Mouse (Mus musculus) stomach, embryonic 14.5 days (tissue): ENCODE measurements around the gene Mdh1. TPM values are rescaled to one million over a fixed set of nuclear protein-coding genes. Genes with fewer than 3 reads are reported as not detected.
"Not testable (repeated sequence)": the region's sequence is repeated elsewhere in the genome, so short reads cannot be mapped to it uniquely, and the experiment has no call there.

Source experiments
- ATAC-seq: fragments of 200-750 bp; cut with Nextera tagmentation; 2 replicates; pipeline ENCODE4 v1.8.0; 2017; ENCODE audit warnings: low read depth, moderate TSS enrichment; ENCODE audit not compliant: insufficient number of reproducible peaks, insufficient read depth, low FRiP score
- H3K27ac ChIP-seq: fragments of 300-500 bp; sonication (generic); 2 replicates; pipeline ENCODE4 v1.5.1; 2014; ENCODE audit warnings: mild to moderate bottlenecking, low read length, moderate library complexity, mixed read lengths
- H3K27me3 ChIP-seq: fragments of 300-500 bp; sonication (generic); 2 replicates; pipeline ENCODE4 v1.6.1; 2014; ENCODE audit warnings: low read length, control low read depth, mixed read lengths; ENCODE audit not compliant: control insufficient read depth, insufficient read depth
- H3K36me3 ChIP-seq: fragments of 300-500 bp; sonication (generic); 2 replicates; pipeline ENCODE4 v1.6.1; 2014; ENCODE audit warnings: mild to moderate bottlenecking, control low read depth, low read length, moderate library complexity, mixed read lengths; ENCODE audit not compliant: control insufficient read depth, insufficient read depth
- H3K4me1 ChIP-seq: fragments of 300-500 bp; sonication (generic); 2 replicates; pipeline ENCODE4 v1.6.1; 2014; ENCODE audit warnings: low read length, control low read depth, mixed read lengths; ENCODE audit not compliant: control insufficient read depth, insufficient read depth
- H3K4me2 ChIP-seq: fragments of 300-500 bp; sonication (generic); replicated peaks from 2 replicates; pipeline ENCODE4 v1.6.1; 2014; ENCODE audit warnings: low read depth, low read length, control low read depth
- H3K4me3 ChIP-seq: fragments of 300-500 bp; sonication (generic); 2 replicates; pipeline ENCODE4 v1.5.1; 2014; ENCODE audit warnings: low read depth, low read length, control low read depth
- H3K9ac ChIP-seq: fragments of 300-500 bp; sonication (generic); replicated peaks from 2 replicates; pipeline ENCODE4 v1.6.1; 2014; ENCODE audit warnings: low read depth, mild to moderate bottlenecking, control low read depth, low read length, moderate library complexity, mixed read lengths
- H3K9me3 ChIP-seq: fragments of 300-500 bp; sonication (generic); 2 replicates; pipeline ENCODE4 v1.6.1; 2016; ENCODE audit warnings: low read depth, low read length, control low read depth; ENCODE audit not compliant: control insufficient read depth
- WGBS: fragments of 180-500 bp; shearing (Covaris S2); extraction: QIAGEN DNeasy Blood & Tissue Kit; methylation state at CpG from one replicate; pipeline ENCODE4 v1.1.7; 2014; 5-methylcytosine and 5-hydroxymethylcytosine counted together
- polyA plus RNA-seq: library from polyadenylated mRNA; unstranded; fragments of >200 nt; fragmentation: Nextera tagmentation; extraction: Ambion mirVana; gene quantifications from 2 replicates; pipeline ENCODE4 v1.2.1, GENCODE M21; 2014

Gene Mdh1
- polyA plus RNA-seq, 1 experiment from 2014 or later, result 411 TPM

- no peak for ATAC-seq
- Histone ChIP-seq H3K9me3 (no peaks in the 10 kb centered on the region), H3K36me3 (no peaks in the 10 kb centered on the region), H3K9ac (no peak overlapping the region), H3K27me3 (no peaks in the 10 kb centered on the region), H3K4me2 (no peak overlapping the region), H3K4me3 (no peak overlapping the region), H3K4me1 (no peaks in the 10 kb centered on the region), H3K27ac (no peak overlapping the region)
- WGBS, result 41% methylated on average over 2 of the region's 2 CpGs
These were observed 32.1 kb downstream of the Mdh1 start for GRCm38 (mm10) chr11:21540072-21540471.

- not testable (repeated sequence) for H3K4me1 ChIP-seq, H3K36me3 ChIP-seq, H3K9me3 ChIP-seq, ATAC-seq, H3K27me3 ChIP-seq, H3K27ac ChIP-seq, H3K4me2 ChIP-seq, H3K4me3 ChIP-seq, H3K9ac ChIP-seq
- 84% methylated on average over 2 of the region's 2 CpGs for WGBS
These were observed 41.3 kb downstream of the Mdh1 start for GRCm38 (mm10) chr11:21530856-21531255.

GRCm38 (mm10) chr11:21528676-21529394 lies 43.3 kb downstream of the Mdh1 start:
- 44% methylated on average over 2 of the region's 2 CpGs for WGBS
- Histone ChIP-seq H3K27me3 (no peaks in the 10 kb centered on the region), H3K9ac (no peak overlapping the region), H3K27ac (no peak overlapping the region), H3K4me2 (no peak overlapping the region), H3K9me3 (no peaks in the 10 kb centered on the region), H3K4me1 (no peaks in the 10 kb centered on the region), H3K4me3 (no peak overlapping the region), H3K36me3 (no peaks in the 10 kb centered on the region)
- no peak for ATAC-seq

- no peaks in the 10 kb centered on the region for H3K4me1 ChIP-seq
- H3K27me3 ChIP-seq, result no peaks in the 10 kb centered on the region
- no peak overlapping the region for H3K4me2 ChIP-seq
- H3K9ac ChIP-seq, result no peak overlapping the region
- H3K27ac ChIP-seq, result no peak overlapping the region
- H3K9me3 ChIP-seq, result no peaks in the 10 kb centered on the region
- H3K36me3 ChIP-seq, result no peaks in the 10 kb centered on the region
- 83% methylated on average over 9 of the region's 9 CpGs for WGBS
- no peak for ATAC-seq
- no peak overlapping the region for H3K4me3 ChIP-seq
These were observed 54.4 kb downstream of the Mdh1 start for GRCm38 (mm10) chr11:21517726-21518125.

- not testable (repeated sequence) for H3K27me3 ChIP-seq, H3K9ac ChIP-seq, H3K4me3 ChIP-seq, H3K4me2 ChIP-seq, H3K4me1 ChIP-seq, H3K9me3 ChIP-seq, H3K27ac ChIP-seq, H3K36me3 ChIP-seq, ATAC-seq
- 94% methylated on average over 1 of the region's 1 CpGs for WGBS
These were observed 55.8 kb downstream of the Mdh1 start for GRCm38 (mm10) chr11:21516396-21516795.

- H3K4me1 ChIP-seq, H3K4me3 ChIP-seq, H3K9me3 ChIP-seq, H3K4me2 ChIP-seq, H3K36me3 ChIP-seq, H3K27me3 ChIP-seq, H3K9ac ChIP-seq, H3K27ac ChIP-seq, ATAC-seq: not testable (repeated sequence)
- WGBS, result 82% methylated on average over 1 of the region's 1 CpGs
These were observed 61.6 kb downstream of the Mdh1 start for GRCm38 (mm10) chr11:21510577-21510976.

GRCm38 (mm10) chr11:21508713-21509112 lies 63.5 kb downstream of the Mdh1 start:
- not testable (repeated sequence) for H3K27ac ChIP-seq, H3K9ac ChIP-seq, H3K4me1 ChIP-seq, H3K36me3 ChIP-seq, H3K9me3 ChIP-seq, ATAC-seq, H3K4me2 ChIP-seq, H3K27me3 ChIP-seq, H3K4me3 ChIP-seq
- 73% methylated on average over 1 of the region's 1 CpGs for WGBS

GRCm38 (mm10) chr11:21507073-21507472 lies 65.1 kb downstream of the Mdh1 start:
- ATAC-seq, H3K4me2 ChIP-seq, H3K9me3 ChIP-seq, H3K4me1 ChIP-seq, H3K27ac ChIP-seq, H3K27me3 ChIP-seq, H3K36me3 ChIP-seq, H3K4me3 ChIP-seq, H3K9ac ChIP-seq: not testable (repeated sequence)
- 81% methylated on average over 5 of the region's 5 CpGs for WGBS
